Mouse (Mus musculus) heart, postnatal 0 days (tissue): ENCODE measurements at regions not wholly inside any gene's neighbourhood (a gene's known extent, or its start where the extent isn't known, plus 50 kb on each side); places are given as distances from the start of the nearest gene placed in this dataset.

Experiments
- ATAC-seq: fragments of 200-750 bp; cut with Nextera tagmentation; 2 replicates; pipeline ENCODE4 v1.8.0; 2017; ENCODE audit warnings: low read depth, moderate number of reproducible peaks, moderate library complexity; ENCODE audit not compliant: insufficient read depth
- DNase-seq: peaks from one replicate; pipeline ENCODE4 v3.0.0-alpha.2; 2016; ENCODE audit warnings: low spot score
- H3K27ac ChIP-seq: fragments of 300-500 bp; sonication (generic); 2 replicates; pipeline ENCODE4 v1.5.1; 2014; ENCODE audit warnings: low read depth, mild to moderate bottlenecking
- H3K27me3 ChIP-seq: fragments of 300-500 bp; sonication (generic); 2 replicates; pipeline ENCODE4 v1.6.1; 2014; ENCODE audit warnings: low read length, mixed read lengths; ENCODE audit not compliant: control insufficient read depth, insufficient read depth
- H3K36me3 ChIP-seq: fragments of 300-500 bp; sonication (generic); replicated peaks from 2 replicates; pipeline ENCODE4 v1.6.1; 2014; ENCODE audit warnings: low read length, mixed read lengths; ENCODE audit not compliant: control insufficient read depth, insufficient read depth
- H3K4me1 ChIP-seq: fragments of 300-500 bp; sonication (generic); 2 replicates; pipeline ENCODE4 v1.6.1; 2014; ENCODE audit warnings: antibody characterized with exemption; ENCODE audit not compliant: control insufficient read depth, insufficient read depth
- H3K4me2 ChIP-seq: fragments of 300-500 bp; sonication (generic); 2 replicates; pipeline ENCODE4 v1.6.1; 2014; ENCODE audit warnings: low read depth, mild to moderate bottlenecking, low read length, moderate library complexity
- H3K4me3 ChIP-seq: fragments of 300-500 bp; sonication (generic); 2 replicates; pipeline ENCODE4 v1.5.1; 2014; ENCODE audit warnings: low read depth, low read length
- H3K9ac ChIP-seq: fragments of 300-500 bp; sonication (generic); replicated peaks from 2 replicates; pipeline ENCODE4 v1.6.1; 2014; ENCODE audit warnings: low read depth, low read length, mixed read lengths
- H3K9me3 ChIP-seq: fragments of 300-500 bp; sonication (generic); replicated peaks from 2 replicates; pipeline ENCODE4 v1.6.1; 2016; ENCODE audit warnings: low read length; ENCODE audit not compliant: control insufficient read depth
- CTCF ChIP-seq: IDR thresholded peaks from 2 replicates; pipeline ENCODE4 v1.5.1; 2016; ENCODE audit warnings: antibody characterized with exemption, control low read depth, low read depth
- EP300 ChIP-seq: IDR thresholded peaks from 2 replicates; pipeline ENCODE4 v1.6.1; 2016; ENCODE audit warnings: antibody characterized with exemption, low read depth
- WGBS: fragments of 180-500 bp; shearing (Covaris S2); extraction: QIAGEN DNeasy Blood & Tissue Kit; methylation state at CpG from one replicate; pipeline ENCODE4 v1.1.7; 2014; 5-methylcytosine and 5-hydroxymethylcytosine counted together

DNA sequence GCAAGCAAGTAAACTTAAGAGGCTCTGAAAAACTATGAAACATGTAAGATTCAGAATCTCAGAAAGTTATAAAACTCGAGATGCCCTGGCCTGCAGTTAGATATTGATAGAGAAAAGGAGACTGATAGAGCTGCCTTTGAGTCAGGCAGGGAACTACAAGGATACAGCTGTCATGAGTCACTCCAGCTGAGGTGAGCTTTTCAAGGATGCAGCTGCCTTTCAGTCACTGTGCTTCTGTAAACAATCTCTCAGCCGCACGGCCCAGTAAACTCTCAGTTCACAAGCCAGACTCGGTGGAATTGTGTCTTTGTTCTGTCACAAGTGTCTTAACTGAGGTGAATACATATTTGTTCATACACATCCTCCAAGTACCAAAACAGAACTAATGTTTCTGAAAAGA is 334.9 kb upstream of the Rsrc1 start:
- DNase-seq (no peak), ATAC-seq (no peak)
- Histone ChIP-seq H3K4me1 (no peaks in the 10 kb centered on the region), H3K27me3 (no peaks in the 10 kb centered on the region), H3K9me3 (no peaks in the 10 kb centered on the region), H3K4me2 (no peak overlapping the region), H3K27ac (no peak overlapping the region), H3K36me3 (no peaks in the 10 kb centered on the region), H3K9ac (no peak overlapping the region), H3K4me3 (no peak overlapping the region)
- TF ChIP-seq EP300 (no peak), CTCF (no peak)
- WGBS = 32% methylated on average over 4 of the region's 4 CpGs

DNA sequence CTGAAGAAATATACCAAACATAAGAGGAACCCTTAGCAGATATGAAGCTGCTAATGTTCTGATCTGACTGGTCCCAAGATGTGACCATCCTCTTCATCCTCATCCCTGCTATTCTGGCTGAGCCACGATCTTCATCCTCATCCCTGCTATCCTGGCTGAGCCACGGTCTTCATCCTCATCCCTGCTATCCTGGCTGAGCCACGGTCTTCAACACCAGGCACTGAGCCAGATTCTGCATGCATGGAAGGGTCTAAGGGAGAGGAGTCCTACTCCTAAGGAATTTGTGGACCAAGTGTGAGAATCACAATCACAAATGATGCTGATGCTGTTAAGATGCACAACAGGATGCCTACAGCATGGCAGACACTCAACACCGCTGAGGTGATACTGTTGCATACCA is 331.9 kb upstream of the Rsrc1 start:
- H3K27me3 ChIP-seq = no peaks in the 10 kb centered on the region
- H3K9me3 ChIP-seq = no peaks in the 10 kb centered on the region
- H3K36me3 ChIP-seq = no peaks in the 10 kb centered on the region
- H3K27ac ChIP-seq = no peak overlapping the region
- H3K4me2 ChIP-seq = no peak overlapping the region
- no peak overlapping the region for H3K9ac ChIP-seq
- H3K4me1 ChIP-seq = 0 out of 2 replicates have a peak, but pooled peaks cover 4% of the 10 kb centered on the region
- TF ChIP-seq EP300 (no peak), CTCF (no peak)
- WGBS = 76% methylated on average over 4 of the region's 4 CpGs
- H3K4me3 ChIP-seq = no peak overlapping the region
- ATAC-seq (no peak), DNase-seq (no peak)

GRCm38 (mm10) chr3:66650076-66650748 is 331.0 kb upstream of the Rsrc1 start:
- Histone ChIP-seq H3K4me3 (no peak overlapping the region), H3K27ac (no peak overlapping the region), H3K27me3 (no peaks in the 10 kb centered on the region), H3K9ac (no peak overlapping the region), H3K9me3 (no peaks in the 10 kb centered on the region), H3K4me2 (0 out of 2 replicates have a peak overlapping the region, but pooled peaks have one; percentile 18), H3K36me3 (no peaks in the 10 kb centered on the region), H3K4me1 (0 out of 2 replicates have a peak, but pooled peaks cover 4% of the 10 kb centered on the region)
- TF ChIP-seq CTCF = no peak
- TF ChIP-seq EP300 = no peak
- DNase-seq (no peak), ATAC-seq (no peak)
- WGBS = 56% methylated on average over 15 of the region's 15 CpGs

DNA sequence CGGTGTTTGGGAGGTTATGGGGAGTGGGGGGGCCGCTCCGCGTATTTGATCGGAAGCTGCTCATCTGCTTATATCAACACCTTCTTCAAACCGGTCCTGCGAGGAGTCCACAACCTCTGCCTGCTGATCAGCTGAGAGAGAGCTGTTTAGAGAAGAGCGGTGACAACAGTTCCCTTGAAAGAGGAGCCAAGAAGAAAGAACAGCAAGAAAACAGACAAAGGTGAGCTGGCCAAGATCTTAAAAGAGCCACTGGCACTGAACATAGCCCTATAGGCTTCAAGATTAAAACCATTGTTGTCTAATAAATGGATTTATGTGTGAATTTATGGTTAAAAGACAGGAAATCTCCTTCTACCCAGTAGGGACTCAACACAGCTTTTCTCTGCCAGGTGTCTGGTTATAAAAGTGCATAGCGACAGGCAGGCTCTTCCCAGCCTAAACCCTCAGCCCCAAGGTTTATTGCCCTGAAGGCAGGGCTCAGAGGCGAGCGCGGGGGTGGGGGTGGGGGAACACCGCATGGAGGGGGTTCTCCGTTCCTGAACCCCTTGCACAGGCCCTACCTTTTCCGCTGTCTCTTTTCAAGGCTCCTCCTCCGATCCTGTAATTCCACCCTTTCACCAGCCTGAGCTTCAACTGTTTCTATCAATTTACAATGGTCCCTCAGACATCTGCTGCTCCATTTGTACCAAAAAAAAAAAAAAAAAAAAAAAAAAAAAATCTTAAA is 330.3 kb upstream of the Rsrc1 start:
- Histone ChIP-seq H3K4me1 (0 out of 2 replicates have a peak, but pooled peaks cover 4% of the 10 kb centered on the region), H3K36me3 (no peaks in the 10 kb centered on the region), H3K4me3 (no peak overlapping the region), H3K9ac (no peak overlapping the region), H3K27ac (no peak overlapping the region), H3K9me3 (no peaks in the 10 kb centered on the region), H3K4me2 (0 out of 2 replicates have a peak overlapping the region, but pooled peaks have one; percentile 18), H3K27me3 (no peaks in the 10 kb centered on the region)
- 65% methylated on average over 16 of the region's 16 CpGs for WGBS
- TF ChIP-seq CTCF = no peak
- no peak for TF ChIP-seq EP300
- ATAC-seq (no peak), DNase-seq (no peak)

DNA sequence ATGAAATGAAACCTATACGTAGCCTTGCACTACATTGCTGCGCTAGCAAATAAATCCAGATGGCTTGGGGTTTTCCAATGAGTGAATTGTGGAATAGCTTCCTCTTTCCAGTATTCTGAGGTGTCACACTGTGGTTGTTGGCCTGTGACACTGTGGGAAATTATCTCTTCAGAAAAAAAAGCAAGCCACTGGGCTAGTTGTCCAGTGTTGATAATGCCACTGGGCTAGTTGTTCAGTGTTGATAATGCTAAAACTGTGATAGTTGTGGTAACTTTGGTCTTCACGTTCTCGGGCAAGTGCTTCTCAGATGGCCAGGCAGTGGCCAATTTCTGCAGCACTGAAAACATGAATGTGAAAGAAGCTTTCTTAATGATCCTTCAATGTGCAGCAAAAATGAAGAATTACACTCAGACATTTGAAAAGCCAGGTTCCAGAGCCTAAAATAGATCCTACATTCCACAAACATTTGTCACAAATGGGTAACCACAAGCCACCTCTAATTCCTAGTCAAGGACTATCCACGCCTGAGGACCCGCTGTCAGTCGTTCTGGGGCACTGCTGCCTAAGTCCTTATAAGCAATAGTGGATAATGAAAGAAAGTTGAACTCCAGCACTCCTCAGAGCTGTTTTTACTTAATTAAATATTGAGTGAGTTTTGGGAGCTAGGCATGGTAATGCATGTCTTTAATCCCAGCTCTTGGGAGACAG is 328.9 kb upstream of the Rsrc1 start:
- DNase-seq (no peak), ATAC-seq (no peak)
- Histone ChIP-seq H3K27ac (no peak overlapping the region), H3K4me3 (no peak overlapping the region), H3K4me1 (0 out of 2 replicates have a peak, but pooled peaks cover 8% of the 10 kb centered on the region), H3K4me2 (no peak overlapping the region), H3K27me3 (no peaks in the 10 kb centered on the region), H3K9me3 (no peaks in the 10 kb centered on the region), H3K9ac (no peak overlapping the region), H3K36me3 (no peaks in the 10 kb centered on the region)
- 71% methylated on average over 7 of the region's 7 CpGs for WGBS
- TF ChIP-seq CTCF (no peak), EP300 (no peak)
